Mouse (Mus musculus) lung, adult 2 months (tissue): ENCODE data around the gene 2410015M20Rik. TPM values are rescaled to one million over a fixed set of nuclear protein-coding genes. Genes with fewer than 3 reads are reported as not detected.

Experiments
- DNase-seq: peaks from one replicate; pipeline ENCODE4 v3.0.0; 2022
- H3K4me1 ChIP-seq: fragments of 200-500 bp; 2 replicates; pipeline ENCODE4 v1.6.1; 2011; ENCODE audit warnings: low read length; ENCODE audit not compliant: control insufficient read depth, insufficient read depth
- H3K4me3 ChIP-seq: fragments of 200-500 bp; replicated peaks from 2 replicates; pipeline ENCODE3; 2011; ENCODE audit warnings: low read depth, mild to moderate bottlenecking, control low read depth, low read length; ENCODE audit errors: extremely low read depth
- CTCF ChIP-seq: fragments of 200-500 bp; IDR thresholded peaks from 2 replicates; pipeline ENCODE4 v1.5.1; 2011; ENCODE audit warnings: mild to moderate bottlenecking, low read length, control low read depth; ENCODE audit not compliant: insufficient read depth
- POLR2A ChIP-seq: fragments of 200-500 bp; IDR thresholded peaks from 2 replicates; pipeline ENCODE4 v1.6.1; 2011; ENCODE audit warnings: low read depth, mild to moderate bottlenecking, control low read depth, low read length, borderline replicate concordance; ENCODE audit errors: extremely low read depth
- WGBS: fragments of 180-500 bp; shearing (Covaris S2); methylation state at CpG from one replicate; pipeline ENCODE4 v1.1.7; 2018; 5-methylcytosine and 5-hydroxymethylcytosine counted together
- polyA plus RNA-seq: library from polyadenylated mRNA; depleted of rRNA; stranded (reverse); fragments of >200 nt; gene quantifications from 2 replicates; pipeline ENCODE4 v1.2.3, GENCODE M21; 2012; rRNA removed

2410015M20Rik gene
- polyA plus RNA-seq, 1 experiment, result 104 TPM

- no peak overlapping the region for H3K4me3 ChIP-seq
- TF ChIP-seq POLR2A (no peak), CTCF (no peak)
- no peaks in the 10 kb centered on the region for H3K4me1 ChIP-seq
- WGBS, result 89% methylated on average over 3 of the region's 3 CpGs
- DNase-seq, result no peak
Measured at GRCm38 (mm10) chr17:56572939-56573338, 36.6 kb downstream of the 2410015M20Rik start.

- no peak overlapping the region for H3K4me3 ChIP-seq
- DNase-seq, result no peak
- TF ChIP-seq POLR2A (no peak), CTCF (no peak)
- H3K4me1 ChIP-seq, result no peaks in the 10 kb centered on the region
- 45% methylated on average over 1 of the region's 1 CpGs for WGBS
Measured at GRCm38 (mm10) chr17:56572154-56572553, 37.4 kb downstream of the 2410015M20Rik start.

DNA sequence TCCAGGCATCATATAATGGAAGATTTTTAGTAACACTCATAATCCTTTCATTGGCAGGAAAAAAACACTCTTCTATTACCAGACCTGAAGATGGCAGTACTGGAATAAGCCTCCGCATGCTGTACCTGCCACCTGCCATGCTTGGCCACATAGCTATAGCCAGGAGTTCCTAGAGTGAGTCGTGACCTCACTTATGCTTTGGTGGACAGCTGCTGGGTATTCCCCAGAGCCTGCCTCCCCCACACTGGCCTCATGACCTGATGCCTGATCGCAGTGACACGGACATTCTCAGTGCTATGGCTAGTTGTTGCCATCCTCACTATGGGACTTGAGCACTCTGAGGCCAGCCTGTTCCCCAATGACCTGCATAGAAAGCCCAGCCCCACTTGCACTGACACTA lies 39.3 kb downstream of the 2410015M20Rik start:
- TF ChIP-seq POLR2A, result no peak
- TF ChIP-seq CTCF, result no peak
- no peak overlapping the region for H3K4me3 ChIP-seq
- no peaks in the 10 kb centered on the region for H3K4me1 ChIP-seq
- 88% methylated on average over 4 of the region's 4 CpGs for WGBS
- DNase-seq, result no peak

DNA sequence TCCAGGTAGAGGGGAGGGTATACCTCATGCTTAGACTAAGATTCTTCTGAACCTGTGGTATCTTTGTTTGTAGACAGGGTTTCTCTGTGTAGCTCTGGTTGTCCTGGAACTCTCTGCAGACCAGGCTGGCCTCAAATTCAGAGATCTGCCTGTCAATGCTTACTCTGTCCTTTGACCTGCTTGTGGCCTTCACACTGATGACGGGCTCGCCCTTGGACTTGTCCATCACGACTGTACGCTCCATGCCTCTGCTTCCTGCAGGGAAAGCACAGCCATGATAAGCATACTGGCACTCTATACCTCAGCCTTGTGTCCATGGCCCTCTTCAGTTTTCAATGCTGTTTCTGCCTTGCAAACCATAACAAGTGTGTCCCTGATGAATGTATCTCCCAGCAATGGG lies 42.2 kb downstream of the 2410015M20Rik start:
- no peak for DNase-seq
- no peaks in the 10 kb centered on the region for H3K4me1 ChIP-seq
- WGBS, result 91% methylated on average over 4 of the region's 4 CpGs
- TF ChIP-seq POLR2A (no peak), CTCF (no peak)
- H3K4me3 ChIP-seq, result no peak overlapping the region

DNA sequence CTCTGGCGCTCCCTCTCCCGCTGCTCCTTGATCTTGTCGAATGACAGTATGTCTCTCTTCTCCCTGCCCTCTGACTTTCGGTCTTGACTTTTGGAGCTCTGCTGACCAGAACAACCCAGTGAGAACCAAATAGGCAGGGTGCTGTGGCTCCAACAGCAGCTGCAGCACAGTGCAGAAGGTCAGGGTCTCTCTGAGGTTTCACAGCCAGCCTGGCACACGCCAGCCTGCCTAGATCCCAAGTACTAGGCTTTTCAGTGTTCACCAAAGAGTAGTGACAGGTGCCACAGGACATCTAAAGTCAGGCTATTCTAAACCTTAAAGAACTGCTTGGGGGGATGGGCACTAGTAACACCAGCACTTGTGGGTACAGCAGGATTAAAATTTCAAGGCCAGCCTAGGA lies 42.7 kb downstream of the 2410015M20Rik start:
- TF ChIP-seq CTCF (no peak), POLR2A (no peak)
- 93% methylated on average over 5 of the region's 5 CpGs for WGBS
- no peaks in the 10 kb centered on the region for H3K4me1 ChIP-seq

GRCm38 (mm10) chr17:56566293-56566692 lies 43.3 kb downstream of the 2410015M20Rik start:
- WGBS, result 90% methylated on average over 29 of the region's 29 CpGs
- no peak overlapping the region for H3K4me3 ChIP-seq
- DNase-seq, result no peak
- no peaks in the 10 kb centered on the region for H3K4me1 ChIP-seq
- no peak for TF ChIP-seq POLR2A
- no peak for TF ChIP-seq CTCF

More for the DNA sequence above, 42.7 kb downstream of the 2410015M20Rik start:
- H3K4me3 ChIP-seq, result no peak overlapping the region
- no peak for DNase-seq

- no peak for TF ChIP-seq CTCF
- TF ChIP-seq POLR2A, result no peak
- WGBS, result 74% methylated on average over 2 of the region's 2 CpGs
- DNase-seq, result no peak
- Histone ChIP-seq H3K4me1 (no peaks in the 10 kb centered on the region), H3K4me3 (no peak overlapping the region)
Measured at GRCm38 (mm10) chr17:56561866-56562265, 47.7 kb downstream of the 2410015M20Rik start.

GRCm38 (mm10) chr17:56560131-56560530 lies 49.4 kb downstream of the 2410015M20Rik start:
- DNase-seq, result no peak
- H3K4me3 ChIP-seq, result no peak overlapping the region
- 13% methylated on average over 1 of the region's 1 CpGs for WGBS
- H3K4me1 ChIP-seq, result no peaks in the 10 kb centered on the region
- no peak for TF ChIP-seq POLR2A
- no peak for TF ChIP-seq CTCF

- H3K4me1 ChIP-seq, result no peaks in the 10 kb centered on the region
- WGBS, result 62% methylated on average over 3 of the region's 3 CpGs
- H3K4me3 ChIP-seq, result no peak overlapping the region
- DNase-seq, result no peak
- TF ChIP-seq POLR2A (no peak), CTCF (no peak)
Measured at GRCm38 (mm10) chr17:56559386-56559785, 50.2 kb downstream of the 2410015M20Rik start.

- Histone ChIP-seq H3K4me1 (no peaks in the 10 kb centered on the region), H3K4me3 (no peak overlapping the region)
- peak; percentile 55 for DNase-seq
- 15% methylated on average over 3 of the region's 3 CpGs for WGBS
- TF ChIP-seq CTCF (peak; percentile 75), POLR2A (no peak)
Measured at GRCm38 (mm10) chr17:56558448-56558847, 51.1 kb downstream of the 2410015M20Rik start.

Other genes starting within 250 kb of the 2410015M20Rik start
- 128 and 171 TPM in 2 replicates for gene Ptprs, start 133.3 kb downstream of the 2410015M20Rik start, polyA plus RNA-seq
- gene Znrf4, start 97.3 kb downstream of the 2410015M20Rik start, polyA plus RNA-seq, result 0.17 and 0.22 TPM in 2 replicates
- 10.2 and 16.7 TPM in 2 replicates for gene Gm20219, start 55.4 kb downstream of the 2410015M20Rik start, polyA plus RNA-seq
- 92.1 and 99.5 TPM in 2 replicates for gene Safb2, start 25.2 kb downstream of the 2410015M20Rik start, polyA plus RNA-seq
- 102 and 115 TPM in 2 replicates for gene Safb, start 24.9 kb downstream of the 2410015M20Rik start, polyA plus RNA-seq
- 1,247 and 2,140 TPM in 2 replicates for gene Rpl36, start 3.6 kb upstream of the 2410015M20Rik start, polyA plus RNA-seq
- gene Lonp1, start 17.1 kb upstream of the 2410015M20Rik start, polyA plus RNA-seq, result 48.9 and 53.9 TPM in 2 replicates
- gene Catsperd, start 18.4 kb upstream of the 2410015M20Rik start, polyA plus RNA-seq, result 0.16 and 0.43 TPM in 2 replicates
- gene Ranbp3, start 63.5 kb upstream of the 2410015M20Rik start, polyA plus RNA-seq, result 69.0 and 74.2 TPM in 2 replicates
- 348 and 393 TPM in 2 replicates for gene Ndufa11, start 108.0 kb upstream of the 2410015M20Rik start, polyA plus RNA-seq
- 31.9 and 32.4 TPM in 2 replicates for gene Vmac, start 108.3 kb upstream of the 2410015M20Rik start, polyA plus RNA-seq
- 17.3 and 23.2 TPM in 2 replicates for gene Nrtn, start 147.8 kb upstream of the 2410015M20Rik start, polyA plus RNA-seq
- gene Dus3l, start 155.0 kb upstream of the 2410015M20Rik start, polyA plus RNA-seq, result 81.7 and 84.5 TPM in 2 replicates
- 1.6 and 2.2 TPM in 2 replicates for gene Prr22, start 160.5 kb upstream of the 2410015M20Rik start, polyA plus RNA-seq
- 24.1 and 27.2 TPM in 2 replicates for gene Rfx2, start 221.2 kb upstream of the 2410015M20Rik start, polyA plus RNA-seq